17 mouse cellular contexts compared by ENCODE assay signal in the genomic region with DNA sequence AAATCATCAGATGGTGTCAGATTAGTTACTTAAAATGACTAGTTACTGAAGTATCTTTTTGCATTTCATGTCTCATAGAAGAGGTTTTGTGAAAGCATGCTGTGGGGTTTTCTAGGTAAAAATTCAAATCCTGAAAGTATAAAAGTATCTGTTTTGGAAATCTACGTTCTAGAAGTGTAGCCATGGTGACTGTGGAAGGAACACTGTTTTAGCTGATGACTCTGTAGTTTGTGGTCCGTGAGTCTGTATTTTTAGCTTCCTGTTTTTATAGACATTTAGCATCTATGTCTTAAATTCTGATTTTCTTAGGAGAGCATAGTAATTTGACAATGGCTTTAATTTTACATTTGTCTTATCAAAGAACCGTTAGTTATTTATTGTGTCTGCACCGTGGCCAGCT. TPM values are rescaled to one million over a fixed set of nuclear protein-coding genes. Genes with fewer than 3 reads are reported as not detected.
DNase-seq lines count a peak whose midpoint lies in the region; ATAC-seq lines count a peak whose summit lies in the region.
"Had no signal": no experiment of that assay in that cellular context is flagged by ENCODE, and none has a peak within 500 bp of the region (broad histone marks: within the 10 kb centered on the region; RNA-seq: fewer than 3 reads in every experiment).

No protein-coding gene starts in this region.

- no peak for DNase-seq in frontal cortex, postnatal 36 days (ENCODE audit: low spot score in 2 of 2)
- no peak for DNase-seq in urinary bladder, postnatal 10 days (ENCODE audit: low spot score)
- DNase-seq in kidney, postnatal 10 days = no peak
- no peak for DNase-seq in gastrocnemius, postnatal 14 days
- DNase-seq: adrenal gland, postnatal 14 days; cerebellum, adult 8-10 months; cerebellum, postnatal 25 days; gastrocnemius, adult 2 months; gastrocnemius, postnatal 36 days; heart, adult 11 months; heart, postnatal 4 days; kidney, adult 2 months had no signal

- intact Hi-C loops in gastrocnemius, postnatal 14 days (cut with DNase I; ENCODE audit: low total_unique reads) = no loop called here

- ATAC-seq in frontal cortex, adult (ENCODE audit: low TSS enrichment) = peak; percentile 44; the same call in 1 of the 2 replicates
- ATAC-seq in common myeloid progenitor, adult 5-6 weeks (replicated peaks; ENCODE audit: low read depth, poor library complexity, severe bottlenecking) = peak; percentile 92
- ATAC-seq in megakaryocyte progenitor cell, adult 5-6 weeks (replicated peaks; ENCODE audit: poor library complexity) = peak; percentile 55
- ATAC-seq: forebrain, embryonic 16.5 days; intestine, embryonic 16.5 days had no signal

RNA-seq across cellular contexts. Expression of gene Ttc37, which starts 30.3 kb away (rescaled TPM):
- total RNA-seq in common myeloid progenitor, adult 5-6 weeks (2017) = 44.8 and 56.8 TPM in 2 replicates
- total RNA-seq in megakaryocyte progenitor cell, adult 5-6 weeks (2015) = 26.1 and 33.4 TPM in 2 replicates
- 37.1 and 42.2 TPM in 2 replicates for total RNA-seq in megakaryocyte progenitor cell, adult 5-6 weeks (2017)
- total RNA-seq in gastrocnemius, postnatal 14 days (2021) = 10 to 100 TPM; 11.2 to 11.6 TPM

RNA-seq across cellular contexts. Expression of gene Arsk, which starts 30.3 kb away (rescaled TPM):
- 14.1 and 15.0 TPM in 2 replicates for total RNA-seq in common myeloid progenitor, adult 5-6 weeks (2017)
- total RNA-seq in megakaryocyte progenitor cell, adult 5-6 weeks (2015) = 12.6 and 13.4 TPM in 2 replicates
- 10.1 and 14.7 TPM in 2 replicates for total RNA-seq in megakaryocyte progenitor cell, adult 5-6 weeks (2017)
- total RNA-seq in gastrocnemius, postnatal 14 days (2021) = 1 to 10 TPM; 3.7 to 4.0 TPM
